Mouse (Mus musculus) spleen, adult 2 months (tissue): ENCODE data around the gene Cactin. TPM values are rescaled to one million over a fixed set of nuclear protein-coding genes. Genes with fewer than 3 reads are reported as not detected.

Experiments
- DNase-seq, 2 experiments: peaks; one replicate each; pipeline versions ENCODE4 v3.0.0 to v3.0.0-alpha.2; 2012 to 2021; ENCODE audit warnings: low spot score in 2 of 2, low read depth in 1 of 2
- H3K27ac ChIP-seq: fragments of 200-500 bp; 2 replicates; pipeline ENCODE4 v1.5.1; 2012; ENCODE audit warnings: low read length, inconsistent platforms; ENCODE audit not compliant: insufficient read depth
- H3K27me3 ChIP-seq: fragments of 200-500 bp; 2 replicates; pipeline ENCODE4 v1.6.1; 2012; ENCODE audit warnings: mild to moderate bottlenecking, moderate library complexity, low read length, inconsistent platforms; ENCODE audit not compliant: control insufficient read depth, insufficient read depth
- H3K36me3 ChIP-seq: fragments of 200-500 bp; 2 replicates; pipeline ENCODE4 v1.6.1; 2012; ENCODE audit warnings: mild to moderate bottlenecking, low read length, inconsistent platforms; ENCODE audit not compliant: control insufficient read depth, insufficient read depth
- H3K4me1 ChIP-seq: fragments of 200-500 bp; 2 replicates; pipeline ENCODE4 v1.6.1; 2011; ENCODE audit warnings: inconsistent platforms; ENCODE audit not compliant: control insufficient read depth, insufficient read depth, insufficient read length
- H3K4me3 ChIP-seq: fragments of 200-500 bp; 2 replicates; pipeline ENCODE4 v1.5.1; 2011; ENCODE audit warnings: mild to moderate bottlenecking, inconsistent platforms; ENCODE audit not compliant: insufficient read depth, insufficient read length; ENCODE audit errors: extremely low read depth
- CTCF ChIP-seq: fragments of 200-500 bp; IDR thresholded peaks from 2 replicates; pipeline ENCODE4 v1.5.1; 2011; ENCODE audit warnings: mild to moderate bottlenecking, inconsistent platforms; ENCODE audit not compliant: insufficient read depth, insufficient read length, insufficient replicate concordance; ENCODE audit errors: extremely low read depth
- POLR2A ChIP-seq: fragments of 200-500 bp; IDR thresholded peaks from 2 replicates; pipeline ENCODE4 v1.6.1; 2011; ENCODE audit warnings: low read depth, low read length, inconsistent platforms
- WGBS: fragments of 180-500 bp; shearing (Covaris S2); methylation state at CpG from one replicate; pipeline ENCODE4 v1.1.7; 2018; 5-methylcytosine and 5-hydroxymethylcytosine counted together
- polyA plus RNA-seq: library from polyadenylated mRNA; depleted of rRNA; stranded (reverse); fragments of >200 nt; gene quantifications from 2 replicates; pipeline ENCODE4 v1.2.3, GENCODE M21; 2012

Cactin gene
- polyA plus RNA-seq, 1 experiment, result 38.6 TPM

GRCm38 (mm10) chr10:81363436-81364346 is 42.8 kb downstream of the Cactin start:
- no peak overlapping the region for H3K4me3 ChIP-seq
- 96% methylated on average over 54 of the region's 54 CpGs for WGBS
- no peak overlapping the region for H3K27ac ChIP-seq
- no peak for TF ChIP-seq CTCF
- no peak for TF ChIP-seq POLR2A
- peaks cover 19% of the 10 kb centered on the region for H3K36me3 ChIP-seq
- no peak for DNase-seq
- H3K27me3 ChIP-seq, result no peaks in the 10 kb centered on the region
- peaks cover under 1% of the 10 kb centered on the region for H3K4me1 ChIP-seq

GRCm38 (mm10) chr10:81364666-81365065 is 43.8 kb downstream of the Cactin start:
- no peak for TF ChIP-seq POLR2A
- no peak for TF ChIP-seq CTCF
- Histone ChIP-seq H3K4me3 (no peak overlapping the region), H3K36me3 (peaks cover 27% of the 10 kb centered on the region), H3K4me1 (no peaks in the 10 kb centered on the region; the same call in none of the 2 replicates), H3K27me3 (no peaks in the 10 kb centered on the region), H3K27ac (no peak overlapping the region)
- DNase-seq, result no peak
- 95% methylated on average over 28 of the region's 28 CpGs for WGBS

GRCm38 (mm10) chr10:81365073-81365472 is 44.2 kb downstream of the Cactin start:
- Histone ChIP-seq H3K27me3 (no peaks in the 10 kb centered on the region), H3K36me3 (peaks cover 31% of the 10 kb centered on the region), H3K4me3 (no peak overlapping the region), H3K27ac (no peak overlapping the region), H3K4me1 (no peaks in the 10 kb centered on the region; the same call in none of the 2 replicates)
- DNase-seq, result no peak
- TF ChIP-seq POLR2A (no peak), CTCF (no peak)
- 64% methylated on average over 4 of the region's 4 CpGs for WGBS

GRCm38 (mm10) chr10:81365672-81366476 is 45.0 kb downstream of the Cactin start, which contains the start of gene 4930404N11Rik:
Gene 4930404N11Rik (minus strand): TSS chr10:81365816.
- no peak for DNase-seq
- Histone ChIP-seq H3K27me3 (no peaks in the 10 kb centered on the region), H3K4me1 (no peaks in the 10 kb centered on the region; the same call in none of the 2 replicates), H3K36me3 (peaks cover 39% of the 10 kb centered on the region), H3K4me3 (no peak within 1 kb of the TSS), H3K27ac (no peak within 1 kb of the TSS; the same call in 1 of the 2 replicates)
- WGBS, result 52% methylated on average over 12 of the region's 12 CpGs
- TF ChIP-seq CTCF (no peak), POLR2A (no peak)

GRCm38 (mm10) chr10:81366477-81367206 is 45.7 kb downstream of the Cactin start:
- H3K27ac ChIP-seq, result no peak overlapping the region; the same call in 1 of the 2 replicates
- H3K36me3 ChIP-seq, result peaks cover 41% of the 10 kb centered on the region
- H3K27me3 ChIP-seq, result no peaks in the 10 kb centered on the region
- no peak for TF ChIP-seq CTCF
- TF ChIP-seq POLR2A, result no peak
- H3K4me3 ChIP-seq, result no peak overlapping the region
- 79% methylated on average over 6 of the region's 6 CpGs for WGBS
- DNase-seq, result no peak
- no peaks in the 10 kb centered on the region; the same call in none of the 2 replicates for H3K4me1 ChIP-seq

GRCm38 (mm10) chr10:81367207-81367495 is 46.2 kb downstream of the Cactin start:
- no peak for DNase-seq
- WGBS, result 95% methylated on average over 6 of the region's 6 CpGs
- no peaks in the 10 kb centered on the region for H3K27me3 ChIP-seq
- peaks cover 41% of the 10 kb centered on the region for H3K36me3 ChIP-seq
- H3K4me3 ChIP-seq, result no peak overlapping the region
- no peak for TF ChIP-seq POLR2A
- no peak for TF ChIP-seq CTCF
- no peak overlapping the region for H3K27ac ChIP-seq
- H3K4me1 ChIP-seq, result no peaks in the 10 kb centered on the region; the same call in none of the 2 replicates
